Mouse (Mus musculus): ENCODE results near the gene Card11.
A peak's percentile ranks its signal among the peaks of the same experiment; 100 is the strongest.

The Card11 gene

DNA sequence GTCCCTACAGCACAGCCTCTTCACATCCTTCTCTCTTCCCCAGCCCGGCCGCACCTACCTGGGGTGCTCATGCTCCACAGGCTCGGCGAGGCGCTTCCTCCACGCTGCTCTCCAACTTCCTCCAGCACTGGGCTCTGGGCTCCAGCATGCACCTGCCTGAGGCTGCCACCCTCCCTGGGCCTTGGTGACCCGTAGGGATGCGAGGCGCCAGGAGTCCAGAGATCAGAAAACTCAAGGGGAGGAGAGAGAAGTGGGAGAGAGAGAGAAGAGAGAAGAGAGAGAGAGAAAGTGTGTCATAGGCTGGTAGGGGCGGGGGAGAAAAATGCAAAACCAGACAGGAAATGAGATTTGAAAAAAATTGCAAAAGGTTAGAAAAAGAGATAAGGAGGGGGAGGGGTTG is at the start of gene Card11:
Card11 (minus strand) TSS at position 234 of the 400 bp plus-strand sequence.
- no peak for DNase-seq (ENCODE audit: inconsistent age in 2 of 2, low spot score in 1 of 2)

DNA sequence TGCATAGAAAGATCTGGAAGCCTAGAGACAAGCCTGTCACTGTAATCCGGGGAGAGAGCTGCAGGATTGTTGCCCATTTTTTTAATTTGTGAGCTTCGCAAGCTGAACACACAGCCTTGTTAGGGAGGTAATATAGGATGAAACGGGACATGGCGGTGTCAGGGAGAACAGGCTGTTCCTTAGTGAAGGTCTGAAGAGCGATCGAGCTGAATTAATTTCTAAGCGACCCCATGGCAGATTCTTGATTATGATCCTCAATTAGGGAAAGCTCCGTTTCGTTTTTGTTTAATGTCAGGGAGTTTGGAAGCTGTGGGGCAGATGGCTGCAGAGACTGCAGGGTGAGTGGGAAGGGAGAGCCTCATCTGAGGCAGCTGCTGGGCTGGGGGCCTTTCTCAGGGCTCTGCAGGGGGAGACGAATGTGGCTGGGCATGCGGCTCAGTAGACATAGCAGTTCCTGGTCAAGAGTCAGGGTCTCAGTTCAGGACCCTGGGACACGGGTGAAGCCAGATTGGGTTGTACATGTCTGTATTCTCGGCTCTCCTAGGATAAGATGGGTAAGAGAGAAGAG is 47.4 kb upstream of the Card11 start:
- no peak for DNase-seq (ENCODE audit: inconsistent age in 2 of 2, low spot score in 1 of 2)

DNA sequence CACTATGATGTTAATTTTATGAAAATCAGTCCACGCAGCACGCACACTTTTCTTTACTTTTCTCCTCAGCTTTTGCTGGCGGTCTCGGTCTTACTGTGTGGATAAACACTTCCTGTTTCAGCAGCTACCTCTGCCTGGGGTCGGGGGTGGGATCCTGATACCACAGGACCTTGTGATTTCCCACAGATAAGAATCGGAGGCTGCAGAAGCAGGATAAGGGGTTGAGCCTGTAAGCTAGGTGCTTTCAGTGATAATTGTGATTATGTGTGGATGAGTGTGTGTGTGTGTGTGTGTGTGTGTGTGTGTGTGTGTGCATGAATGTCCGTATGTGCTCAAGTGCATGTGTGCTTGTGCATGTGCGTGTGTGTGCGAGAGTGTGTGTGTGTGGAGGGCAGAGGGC is 44.6 kb upstream of the Card11 start:
- no peak for DNase-seq (ENCODE audit: inconsistent age in 2 of 2, low spot score in 1 of 2)

DNA sequence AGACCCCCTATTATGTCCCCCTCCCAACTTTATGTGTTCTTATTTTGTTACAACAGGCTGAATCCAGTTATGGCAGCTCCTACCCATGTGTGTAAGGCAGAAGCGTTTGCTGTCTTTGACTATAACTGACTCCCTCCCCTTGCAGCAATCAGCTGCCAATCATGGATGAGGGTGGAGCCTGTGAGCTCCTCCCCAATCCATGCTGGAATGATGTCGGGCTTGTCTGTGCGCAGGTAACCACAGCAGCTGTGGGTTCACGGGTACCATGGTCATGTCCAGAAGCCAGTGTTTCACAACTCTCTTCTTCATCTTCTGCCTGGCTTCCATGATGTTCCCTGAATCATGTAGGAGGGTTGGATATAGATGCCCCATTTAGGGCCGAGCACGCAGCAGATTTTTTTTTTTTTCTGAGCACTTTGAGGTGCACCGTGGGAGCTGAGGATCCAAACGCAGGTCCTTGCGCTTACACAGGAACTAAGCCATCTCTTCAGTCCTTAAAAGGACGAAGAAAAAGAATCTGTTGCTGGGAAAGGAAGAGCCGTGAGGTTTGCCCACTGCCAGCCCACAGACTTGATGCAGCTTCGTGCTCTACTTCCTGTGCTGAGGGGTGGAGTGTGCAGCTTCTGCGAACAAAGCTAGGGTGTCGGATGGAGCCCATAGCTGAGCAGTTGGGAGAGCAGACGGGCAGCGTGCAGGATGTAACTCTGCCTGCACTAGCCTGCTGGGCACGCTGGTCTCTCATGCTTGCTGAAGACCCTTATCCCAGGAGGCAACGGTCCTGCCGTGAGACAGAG is 43.5 kb upstream of the Card11 start:
- DNase-seq (ENCODE audit: inconsistent age in 2 of 2, low spot score in 1 of 2) = no peak

DNA sequence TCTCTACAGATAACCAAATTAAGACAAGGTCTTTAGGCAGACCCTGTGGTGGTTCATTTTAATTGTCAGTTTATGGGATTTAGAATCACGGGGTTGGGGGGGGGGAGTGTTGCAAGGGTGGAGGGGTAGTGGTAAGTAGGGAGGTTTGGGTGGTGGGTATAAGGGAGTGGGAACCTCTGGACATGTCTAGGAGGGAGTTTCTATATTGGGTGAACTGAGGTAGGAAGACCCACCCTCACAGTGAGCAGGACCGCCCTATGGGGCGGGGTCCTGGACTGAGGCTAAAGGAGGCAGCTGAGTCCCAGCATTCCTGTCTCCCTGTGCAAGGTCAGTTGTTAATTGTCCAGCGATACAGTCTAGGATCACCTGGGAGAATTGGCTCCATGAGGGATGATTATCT is 42.0 kb upstream of the Card11 start:
- no peak for DNase-seq (ENCODE audit: inconsistent age in 2 of 2, low spot score in 1 of 2)

DNA sequence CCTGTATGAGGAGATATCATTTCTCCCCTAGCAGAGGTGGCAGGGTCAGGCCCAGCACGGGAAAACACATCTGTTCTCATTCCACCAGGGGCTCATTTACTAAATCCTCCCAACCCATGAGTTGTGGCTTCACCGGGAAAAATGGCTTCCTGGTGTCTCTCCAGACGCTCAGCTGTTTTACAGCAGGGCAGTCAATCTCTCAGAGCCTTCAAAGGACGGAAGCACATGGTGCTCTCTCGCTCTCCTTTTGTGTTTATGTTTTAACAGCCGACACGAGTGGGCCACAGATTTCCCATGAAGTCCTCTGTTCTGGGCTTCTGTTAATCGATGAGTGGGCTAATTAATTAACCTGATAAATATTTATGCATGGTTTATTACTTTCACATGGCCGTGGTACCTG is 40.5 kb upstream of the Card11 start:
- no peak for DNase-seq (ENCODE audit: inconsistent age in 2 of 2, low spot score in 1 of 2)

DNA sequence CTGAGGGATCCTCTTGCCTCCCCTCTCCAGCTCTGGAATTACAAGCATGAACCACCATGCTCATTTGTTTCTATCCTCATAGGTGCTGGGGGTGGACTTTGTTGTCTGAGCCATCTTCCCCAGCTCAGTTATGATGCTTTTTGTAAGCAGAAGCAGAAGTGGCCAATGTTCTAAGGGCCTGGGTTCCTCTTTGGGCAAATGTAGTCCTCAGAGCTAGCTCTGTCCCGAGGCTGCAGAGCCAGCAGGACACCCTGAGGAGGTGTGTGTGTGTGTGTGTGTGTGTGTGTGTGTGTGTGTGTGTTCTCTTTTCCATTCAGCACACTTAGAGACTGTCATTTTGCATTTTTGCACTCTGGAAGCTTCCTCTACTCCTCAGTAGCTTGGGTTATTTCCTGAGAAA is 38.0 kb upstream of the Card11 start:
- DNase-seq (ENCODE audit: inconsistent age in 2 of 2, low spot score in 1 of 2) = no peak

DNA sequence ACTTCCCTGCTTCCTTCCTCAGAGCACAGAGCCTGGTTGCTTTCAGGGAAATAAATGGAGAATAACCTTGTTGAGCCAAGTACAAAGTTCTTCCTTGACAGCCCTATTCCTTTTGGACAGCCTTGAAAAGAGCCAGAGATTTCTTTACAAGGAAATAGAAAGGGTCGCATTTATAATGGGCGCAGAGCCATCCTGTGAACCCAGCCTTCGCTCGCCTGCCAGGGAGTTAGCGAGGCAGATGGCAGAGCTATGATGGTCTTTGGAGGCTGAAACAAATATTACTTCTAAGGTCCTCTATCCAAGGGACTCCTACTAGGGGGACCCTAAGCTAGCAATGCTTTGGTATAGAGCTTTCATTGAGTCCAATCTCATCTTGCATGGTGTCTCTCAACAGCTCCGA is 35.0 kb upstream of the Card11 start:
- no peak for DNase-seq (ENCODE audit: inconsistent age in 2 of 2, low spot score in 1 of 2)

DNA sequence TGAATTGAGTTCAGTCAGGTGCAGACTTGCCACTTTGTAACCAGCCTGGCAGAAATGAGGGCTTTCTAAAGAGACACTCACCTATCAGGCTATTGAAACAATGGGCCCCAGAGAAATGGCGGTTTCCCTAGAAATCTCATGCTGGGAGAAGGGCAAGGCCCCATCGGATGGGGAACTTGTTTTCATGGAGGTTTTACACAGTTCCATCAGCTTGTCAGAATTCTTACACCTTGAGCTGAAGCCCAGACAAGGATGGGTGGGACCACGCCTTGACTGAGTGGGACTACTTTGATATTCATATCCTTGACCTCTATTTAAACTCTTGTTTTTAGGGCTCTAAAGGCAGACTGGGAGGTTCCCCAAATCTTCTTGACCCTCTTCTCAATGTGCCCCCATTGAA is 33.9 kb upstream of the Card11 start:
- DNase-seq (ENCODE audit: inconsistent age in 2 of 2, low spot score in 1 of 2) = no peak

DNA sequence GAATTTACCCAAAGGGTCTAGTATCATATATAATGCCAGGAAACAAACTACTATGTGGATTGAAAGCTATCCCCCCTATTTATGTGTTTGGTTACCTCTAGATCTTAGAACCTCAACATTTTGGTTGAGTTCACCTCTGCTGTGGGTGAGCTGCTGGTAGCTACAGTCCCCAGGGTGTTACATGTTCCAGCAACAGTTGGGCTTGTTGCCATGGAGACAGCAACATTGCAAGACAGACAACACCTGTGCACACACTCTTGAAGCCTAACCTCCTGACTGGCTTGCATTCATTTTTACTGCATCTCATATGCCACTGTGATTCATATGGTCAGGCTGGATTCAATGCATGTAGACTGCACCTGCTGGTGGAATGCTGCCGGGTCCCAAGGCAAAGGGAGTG is 32.6 kb upstream of the Card11 start:
- no peak for DNase-seq (ENCODE audit: inconsistent age in 2 of 2, low spot score in 1 of 2)

DNA sequence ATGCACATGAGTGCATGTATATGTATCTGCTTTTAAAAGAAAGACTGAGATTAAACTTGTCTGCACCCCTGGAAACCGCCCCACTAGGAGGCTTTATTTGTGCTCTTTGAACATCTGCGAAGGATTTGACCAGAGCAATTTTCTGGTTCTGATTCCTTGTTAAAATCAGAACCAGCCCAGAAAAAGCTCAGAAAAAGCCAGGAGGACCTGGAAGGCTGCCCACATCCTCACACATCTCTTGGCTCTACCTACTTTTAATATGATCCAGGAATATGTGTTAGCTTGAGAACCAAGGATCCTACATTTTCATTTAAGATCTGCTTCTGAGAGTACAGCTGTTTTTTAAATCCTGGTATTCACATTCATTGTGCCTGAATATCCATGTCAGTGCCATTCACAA is 29.0 kb upstream of the Card11 start:
- no peak for DNase-seq (ENCODE audit: inconsistent age in 2 of 2, low spot score in 1 of 2)

DNA sequence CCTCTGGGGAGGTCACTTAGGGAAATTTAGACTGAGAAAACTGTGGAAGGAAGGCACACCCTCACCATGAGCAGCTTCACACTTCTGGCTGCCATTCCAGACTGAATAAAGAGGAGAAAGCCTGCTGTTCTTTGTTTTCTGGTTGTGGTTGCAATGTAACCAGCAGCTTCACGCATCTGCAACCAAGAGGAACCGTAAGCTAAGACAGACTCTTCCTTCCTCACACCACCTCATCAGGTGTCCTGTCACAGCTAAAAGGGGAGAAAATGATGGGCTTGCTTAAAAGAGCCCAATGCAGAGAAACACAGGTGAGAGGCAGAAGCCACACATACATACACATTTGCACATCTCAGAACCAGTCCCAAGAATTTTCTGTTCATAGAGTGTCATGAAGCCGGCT is 25.3 kb upstream of the Card11 start:
- no peak for DNase-seq (ENCODE audit: inconsistent age in 2 of 2, low spot score in 1 of 2)

DNA sequence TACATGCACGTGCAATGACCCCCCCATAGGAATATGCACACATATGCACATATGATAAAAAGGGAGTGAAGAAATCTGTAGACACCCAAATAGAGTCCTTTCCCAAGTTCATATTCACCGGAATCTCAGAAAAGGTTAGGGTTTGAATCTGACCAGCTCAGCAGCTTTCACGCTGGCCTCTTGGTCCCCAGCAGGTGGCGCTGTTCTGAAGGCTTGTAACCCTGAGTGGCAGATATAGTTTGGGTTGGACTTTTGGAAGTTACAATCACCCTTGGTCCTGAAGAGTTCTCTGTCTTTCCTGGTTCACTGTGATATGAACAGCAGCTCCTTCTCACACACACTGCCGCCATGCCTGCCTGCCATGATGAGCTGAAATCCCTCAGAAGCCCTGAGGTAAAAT is 24.1 kb upstream of the Card11 start:
- DNase-seq (ENCODE audit: inconsistent age in 2 of 2, low spot score in 1 of 2) = no peak

DNA sequence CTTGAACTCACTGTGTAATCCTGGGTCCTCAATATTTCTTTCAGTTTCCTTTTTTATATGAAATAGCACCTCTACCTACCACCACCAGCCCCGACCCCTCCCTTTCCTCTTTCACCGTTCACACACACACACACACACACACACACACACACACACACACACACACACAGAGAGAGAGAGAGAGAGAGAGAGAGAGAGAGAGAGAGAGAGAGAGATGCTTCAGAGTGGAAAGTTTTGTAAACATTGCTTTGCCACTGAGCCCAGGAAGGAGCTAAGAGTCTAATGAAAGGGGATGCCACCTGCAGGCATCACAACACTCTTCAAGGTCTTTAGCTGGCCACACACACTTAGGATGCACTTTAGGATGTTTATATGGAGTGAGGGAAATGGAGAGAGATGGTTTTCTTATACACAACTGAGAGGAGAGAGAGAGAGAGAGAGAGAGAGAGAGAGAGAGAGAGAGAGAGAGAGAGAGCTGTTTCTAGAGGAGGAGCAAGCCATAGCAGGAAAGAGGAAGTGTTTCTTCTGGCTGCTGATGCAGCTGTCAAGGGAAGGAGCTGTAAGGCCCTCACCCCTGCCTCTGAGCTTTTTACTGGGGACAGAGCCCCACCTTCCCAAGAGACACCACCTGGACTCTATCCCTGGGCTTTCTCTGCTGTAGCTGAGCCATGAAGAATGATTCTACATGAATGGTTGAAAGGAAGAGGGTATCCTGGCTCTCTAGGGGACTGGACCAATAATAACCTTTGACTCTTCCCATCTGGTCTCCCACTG is 17.7 kb upstream of the Card11 start:
- no peak for DNase-seq (ENCODE audit: inconsistent age in 2 of 2, low spot score in 1 of 2)

DNA sequence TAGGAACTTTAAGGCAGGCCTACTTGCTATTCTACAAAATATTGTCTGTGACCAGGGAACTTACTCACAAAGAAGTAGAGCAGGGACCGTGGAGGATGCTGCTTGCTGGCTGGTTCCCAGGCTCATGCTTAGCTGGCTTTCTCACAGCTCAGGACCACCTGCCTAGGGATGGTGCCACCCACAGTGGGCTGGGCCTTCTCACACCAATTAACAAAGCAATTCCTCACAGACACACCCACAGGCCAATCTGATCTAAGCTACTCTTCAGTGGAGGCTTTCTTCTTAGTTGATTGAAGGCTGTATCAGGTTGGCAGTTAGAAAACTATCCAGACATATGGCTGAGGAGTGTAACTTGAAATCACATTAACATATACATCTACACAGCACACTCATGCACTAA is 15.7 kb upstream of the Card11 start:
- DNase-seq (ENCODE audit: inconsistent age in 2 of 2, low spot score in 1 of 2) = no peak

DNA sequence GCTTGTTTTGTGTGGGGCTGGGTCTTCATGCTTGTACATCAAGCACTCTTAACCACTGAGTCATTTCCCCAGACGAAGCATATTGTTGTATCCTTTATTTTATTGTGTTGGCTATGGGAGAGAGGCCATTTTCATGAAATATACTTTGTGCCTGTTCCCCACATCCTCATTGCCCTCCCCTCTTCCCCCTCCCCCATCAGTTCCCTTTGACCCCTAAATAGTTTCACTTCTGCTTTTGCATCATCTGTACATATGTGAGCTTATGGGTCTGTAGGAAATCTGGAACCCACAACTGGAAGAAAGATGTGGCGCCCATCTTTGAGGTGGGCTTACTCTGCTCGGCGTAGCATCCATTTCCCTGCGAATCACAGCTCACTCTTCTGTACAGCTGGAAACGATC is 13.8 kb upstream of the Card11 start:
- peak in 1 of 2 experiments; percentile 37 for DNase-seq (ENCODE audit: inconsistent age in 2 of 2, low spot score in 1 of 2)

DNA sequence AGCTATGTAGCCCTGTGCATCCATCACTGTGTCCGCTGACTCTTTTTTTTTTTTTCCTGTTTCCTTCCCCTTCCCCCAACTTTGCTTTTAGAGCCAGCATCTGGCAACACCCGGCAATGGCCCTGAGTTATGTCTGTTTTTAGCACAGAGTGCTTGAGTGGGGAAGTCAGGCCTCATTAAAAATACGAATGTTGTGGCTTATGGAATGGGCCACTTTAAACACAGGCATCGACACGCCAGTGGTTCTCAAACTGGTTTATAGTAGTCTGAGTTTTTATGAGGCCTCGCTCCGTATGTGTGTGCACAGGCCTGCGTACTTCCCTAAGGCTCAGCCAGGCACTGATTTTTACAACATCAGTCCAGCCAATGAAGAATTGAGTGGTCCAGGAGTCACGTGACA is 13.1 kb upstream of the Card11 start:
- DNase-seq (ENCODE audit: inconsistent age in 2 of 2, low spot score in 1 of 2) = peak in 1 of 2 experiments; percentile 29

DNA sequence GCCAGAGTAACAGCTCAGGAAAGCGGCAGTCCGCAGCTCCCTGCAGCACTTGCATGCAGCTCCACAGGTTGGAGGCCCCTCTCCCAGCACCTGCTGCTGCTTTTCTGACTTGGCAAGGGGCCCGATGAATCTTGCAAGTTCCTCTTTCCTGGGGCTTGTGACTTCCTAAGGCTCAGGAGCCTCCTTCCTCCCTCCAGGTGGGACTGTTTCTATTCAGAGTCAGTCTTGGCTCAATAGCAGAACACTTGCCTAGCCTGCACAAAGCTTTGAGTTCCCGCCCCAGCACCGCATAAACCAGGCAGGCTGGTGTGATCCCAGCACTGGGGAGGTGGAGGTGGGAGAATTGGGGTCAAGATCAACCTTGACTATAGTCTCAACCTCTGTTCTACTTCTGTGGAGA is 5.1 kb upstream of the Card11 start:
- DNase-seq (ENCODE audit: inconsistent age in 2 of 2, low spot score in 1 of 2) = no peak

DNA sequence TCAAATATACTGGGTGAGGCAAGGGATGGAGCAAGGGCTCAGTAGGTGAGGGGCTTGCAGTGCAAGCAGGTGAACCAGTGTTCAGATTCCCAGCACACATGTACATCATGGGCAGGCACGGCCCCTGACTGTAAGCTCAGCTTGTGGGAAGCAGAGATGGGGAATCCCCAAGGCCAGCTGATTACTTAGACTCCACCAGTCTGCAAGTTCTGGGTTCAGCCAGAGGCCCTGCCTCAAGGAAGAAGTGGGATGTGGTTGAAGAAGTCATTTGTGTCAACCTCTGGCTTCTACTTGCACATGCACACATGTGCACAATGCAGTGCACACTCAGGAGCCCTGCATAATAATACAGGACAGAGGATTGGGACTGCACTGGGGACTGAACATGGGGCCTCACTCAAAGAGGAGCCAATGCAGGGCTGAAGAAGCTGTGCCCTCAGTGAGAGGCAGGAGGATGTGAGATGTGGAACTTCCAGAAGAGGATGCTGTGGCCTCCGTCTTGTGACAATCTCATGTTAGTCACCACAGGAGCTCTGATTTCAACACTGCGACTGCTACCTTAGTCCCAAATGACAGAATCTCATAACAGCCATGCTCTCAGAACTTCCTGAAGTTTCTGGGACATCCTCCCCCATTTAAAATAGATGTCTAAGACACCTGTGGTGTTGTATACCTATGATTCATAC is 3.8 kb upstream of the Card11 start:
- DNase-seq (ENCODE audit: inconsistent age in 2 of 2, low spot score in 1 of 2) = peak in 1 of 2 experiments; percentile 26

DNA sequence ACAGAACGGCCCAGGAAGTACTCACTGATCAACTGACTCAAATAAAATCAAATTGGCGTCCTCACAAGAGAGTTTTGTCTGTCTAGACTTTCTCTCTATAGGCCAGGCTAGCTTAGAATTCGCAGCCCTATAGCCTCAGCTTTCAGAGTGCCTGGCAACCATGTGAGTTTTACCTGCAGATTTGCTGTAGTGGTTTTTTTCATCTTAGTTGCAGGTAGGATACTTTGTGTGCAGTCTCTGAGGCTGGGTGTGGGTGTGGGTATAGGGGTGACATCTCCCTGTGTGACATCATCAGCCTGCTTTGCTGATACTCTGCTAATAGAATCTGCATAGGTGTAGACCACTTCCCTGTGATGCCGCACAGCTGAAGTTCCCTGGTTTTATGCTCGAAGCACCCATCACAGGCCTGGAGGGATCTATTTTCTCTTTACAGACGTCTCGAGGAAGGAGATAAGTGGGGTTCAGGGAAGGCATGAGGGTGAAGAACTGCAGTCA is 1.2 kb downstream of the Card11 start:
- no peak for DNase-seq (ENCODE audit: inconsistent age in 2 of 2, low spot score in 1 of 2)

DNA sequence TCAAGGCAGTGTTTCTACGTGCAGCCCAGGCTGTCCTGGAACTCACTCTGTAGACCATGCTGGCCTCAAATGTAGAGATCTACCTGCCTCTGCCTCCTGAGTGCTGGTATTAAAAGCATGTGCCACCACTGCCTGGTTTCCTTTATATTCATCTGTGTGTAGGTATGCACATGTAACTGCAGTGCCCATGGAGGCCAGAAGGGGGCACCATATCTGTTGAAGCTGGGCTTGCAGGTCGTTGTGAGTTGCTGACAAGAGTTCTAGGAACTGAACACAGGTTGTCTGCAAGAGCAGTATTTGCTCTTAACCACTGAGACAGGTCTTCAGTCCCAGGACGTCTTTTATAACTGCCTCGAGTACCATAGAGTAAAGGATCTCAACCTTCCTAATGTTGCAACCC is 2.6 kb downstream of the Card11 start:
- DNase-seq (ENCODE audit: inconsistent age in 2 of 2, low spot score in 1 of 2) = no peak

All from adrenal gland, adult (tissue).